Mouse (Mus musculus) brain, embryonic 14.5 days (tissue): ENCODE data around the gene 4921507P07Rik.

Experiments used
- CTCF ChIP-seq: fragments of 200-500 bp; IDR thresholded peaks from 2 replicates; pipeline ENCODE4 v1.5.1; 2012; ENCODE audit warnings: inconsistent platforms, mild to moderate bottlenecking, moderate library complexity, borderline replicate concordance; ENCODE audit not compliant: insufficient read depth, insufficient read length; ENCODE audit errors: extremely low read depth
- POLR2A ChIP-seq: fragments of 200-500 bp; IDR thresholded peaks from 2 replicates; pipeline ENCODE4 v1.6.1; 2012; ENCODE audit warnings: mild to moderate bottlenecking, inconsistent platforms, borderline replicate concordance; ENCODE audit not compliant: poor library complexity, insufficient read depth, insufficient read length, severe bottlenecking; ENCODE audit errors: extremely low read depth

- TF ChIP-seq POLR2A: no peak
- no peak for TF ChIP-seq CTCF
These were observed 45.5 kb upstream of the 4921507P07Rik start for GRCm38 (mm10) chr6:50641898-50642297.
